Mouse (Mus musculus) MEL (cell line): ENCODE data around the gene Mrpl38. TPM values are rescaled to one million over a fixed set of nuclear protein-coding genes. Genes with fewer than 3 reads are reported as not detected.
A peak's percentile ranks its signal among the peaks of the same experiment; 100 is the strongest.

ENCODE experiments used
- DNase-seq: peaks from one replicate; pipeline ENCODE4 v3.0.0; 2011; ENCODE audit warnings: low read depth, low spot score
- H3K27ac ChIP-seq: 2 replicates; pipeline ENCODE4 v1.5.1; 2012; ENCODE audit warnings: low read depth, mild to moderate bottlenecking, control low read depth, low read length, moderate library complexity; ENCODE audit not compliant: control insufficient read depth
- H3K27me3 ChIP-seq, 2 experiments: fragments of 150-350 bp in 1 of 2; sonication (generic) in 1 of 2; 2 replicates each; pipeline ENCODE4 v1.6.1; 2012; ENCODE audit warnings: low read length in 2 of 2, mild to moderate bottlenecking in 2 of 2, improper control_type of control experiment in 1 of 2, moderate library complexity in 1 of 2; ENCODE audit not compliant: insufficient read depth in 2 of 2, control insufficient read depth in 1 of 2
- H3K36me3 ChIP-seq, 2 experiments: 2 replicates each; pipeline ENCODE4 v1.6.1; 2012 to 2014; ENCODE audit warnings: low read length in 2 of 2, improper control_type of control experiment in 1 of 2, inconsistent platforms in 1 of 2, mild to moderate bottlenecking in 1 of 2; ENCODE audit not compliant: insufficient read depth in 2 of 2, control insufficient read depth in 1 of 2
- H3K4me1 ChIP-seq, 2 experiments: fragments of 150-350 bp in 1 of 2; sonication (generic) in 1 of 2; 2 replicates each; pipeline ENCODE4 v1.6.1; 2012; ENCODE audit warnings: low read length in 2 of 2, improper control_type of control experiment in 1 of 2, mild to moderate bottlenecking in 1 of 2; ENCODE audit not compliant: insufficient read depth in 2 of 2, control insufficient read depth in 1 of 2
- H3K4me3 ChIP-seq, 2 experiments: fragments of 150-350 bp in 1 of 2; sonication (generic) in 1 of 2; 2 replicates each; pipeline ENCODE4 v1.5.1; 2012; ENCODE audit warnings: low read depth in 2 of 2, low read length in 2 of 2, mild to moderate bottlenecking in 2 of 2, moderate library complexity in 2 of 2, control low read depth in 1 of 2, improper control_type of control experiment in 1 of 2; ENCODE audit not compliant: control insufficient read depth in 1 of 2, insufficient read depth in 1 of 2
- H3K79me2 ChIP-seq: 2 replicates; pipeline ENCODE4 v1.6.1; 2012; ENCODE audit warnings: mild to moderate bottlenecking, low read length, moderate library complexity; ENCODE audit not compliant: control insufficient read depth, poor library complexity, insufficient read depth
- H3K9ac ChIP-seq: 2 replicates; pipeline ENCODE4 v1.6.1; 2012; ENCODE audit warnings: low read depth, mild to moderate bottlenecking, control low read depth, low read length, moderate library complexity; ENCODE audit not compliant: control insufficient read depth, poor library complexity, severe bottlenecking
- H3K9me3 ChIP-seq: fragments of 150-350 bp; sonication (generic); replicated peaks from 2 replicates; pipeline ENCODE4 v1.6.1; 2012; ENCODE audit warnings: mild to moderate bottlenecking, low read length, improper control_type of control experiment, moderate library complexity; ENCODE audit not compliant: insufficient read depth
- BHLHE40 ChIP-seq: IDR thresholded peaks from 2 replicates; pipeline ENCODE4 v1.6.1; 2012; ENCODE audit warnings: low read depth, mild to moderate bottlenecking, inconsistent platforms, low read length, improper control_type of control experiment, borderline replicate concordance
- CHD2 ChIP-seq: IDR thresholded peaks from 2 replicates; pipeline ENCODE4 v1.6.1; 2011; ENCODE audit warnings: low read length, improper control_type of control experiment
- CTCF ChIP-seq, 3 experiments: IDR thresholded peaks in 2 of 3; conservative IDR thresholded peaks in 1 of 3; 2 replicates each; pipeline ENCODE4 v1.5.1; 2011 to 2012; ENCODE audit warnings: low read length in 3 of 3, low read depth in 2 of 3, mild to moderate bottlenecking in 2 of 3, improper control_type of control experiment in 1 of 3, inconsistent platforms in 1 of 3, mixed read lengths in 1 of 3, moderate library complexity in 1 of 3; ENCODE audit not compliant: control insufficient read depth in 1 of 3, insufficient read depth in 1 of 3, poor library complexity in 1 of 3, severe bottlenecking in 1 of 3
- E2F4 ChIP-seq: IDR thresholded peaks from 2 replicates; pipeline ENCODE4 v1.6.1; 2011; ENCODE audit warnings: low read depth, low read length, improper control_type of control experiment, borderline replicate concordance
- ELF1 ChIP-seq: IDR thresholded peaks from 2 replicates; pipeline ENCODE4 v1.6.1; 2014; ENCODE audit warnings: low read depth, mild to moderate bottlenecking, inconsistent platforms, low read length, improper control_type of control experiment, moderate library complexity
- EP300 ChIP-seq, 2 experiments: IDR thresholded peaks; 2 replicates each; pipeline ENCODE4 v1.6.1; 2011; ENCODE audit warnings: improper control_type of control experiment in 2 of 2, low read length in 2 of 2, low read depth in 1 of 2, mild to moderate bottlenecking in 1 of 2
- ETS1 ChIP-seq: IDR thresholded peaks from 2 replicates; pipeline ENCODE4 v1.6.1; 2012; ENCODE audit warnings: low read depth, mild to moderate bottlenecking, inconsistent platforms, low read length, improper control_type of control experiment, moderate library complexity
- GABPA ChIP-seq: IDR thresholded peaks from 2 replicates; pipeline ENCODE4 v1.6.1; 2012; ENCODE audit warnings: low read depth, mild to moderate bottlenecking, inconsistent platforms, low read length, improper control_type of control experiment, moderate library complexity
- GATA1 ChIP-seq: IDR thresholded peaks from 2 replicates; pipeline ENCODE4 v1.6.1; 2011; ENCODE audit warnings: low read depth, low read length, improper control_type of control experiment
- HCFC1 ChIP-seq: IDR thresholded peaks from 2 replicates; pipeline ENCODE4 v1.6.1; 2012; ENCODE audit warnings: low read depth, mild to moderate bottlenecking, inconsistent platforms, low read length, improper control_type of control experiment, moderate library complexity
- MAFK ChIP-seq: IDR thresholded peaks from 2 replicates; pipeline ENCODE4 v1.6.1; 2011; ENCODE audit warnings: low read depth, mild to moderate bottlenecking, low read length, improper control_type of control experiment, borderline replicate concordance
- MAX ChIP-seq: IDR thresholded peaks from 2 replicates; pipeline ENCODE4 v1.6.1; 2011; ENCODE audit warnings: low read length, improper control_type of control experiment
- MAZ ChIP-seq: IDR thresholded peaks from 2 replicates; pipeline ENCODE4 v1.6.1; 2012; ENCODE audit warnings: low read depth, mild to moderate bottlenecking, inconsistent platforms, low read length, improper control_type of control experiment
- MEF2A ChIP-seq: IDR thresholded peaks from 2 replicates; pipeline ENCODE4 v1.6.1; 2014; ENCODE audit warnings: low read depth, mild to moderate bottlenecking, inconsistent platforms, low read length, improper control_type of control experiment; ENCODE audit not compliant: poor library complexity, insufficient replicate concordance, severe bottlenecking; ENCODE audit errors: extremely low read depth
- MXI1 ChIP-seq: IDR thresholded peaks from 2 replicates; pipeline ENCODE4 v1.6.1; 2011; ENCODE audit warnings: mild to moderate bottlenecking, low read depth, low read length, improper control_type of control experiment
- MYB ChIP-seq: IDR thresholded peaks from 2 replicates; pipeline ENCODE4 v1.6.1; 2011; ENCODE audit warnings: mild to moderate bottlenecking, low read depth, low read length, improper control_type of control experiment
- MYC ChIP-seq: IDR thresholded peaks from 2 replicates; pipeline ENCODE4 v1.6.1; 2011; ENCODE audit warnings: low read depth, mild to moderate bottlenecking, low read length, improper control_type of control experiment, moderate library complexity
- NELFE ChIP-seq: IDR thresholded peaks from 2 replicates; pipeline ENCODE4 v1.6.1; 2011; ENCODE audit warnings: low read depth, low read length, improper control_type of control experiment
- NRF1 ChIP-seq: IDR thresholded peaks from 2 replicates; pipeline ENCODE4 v1.6.1; 2014; ENCODE audit warnings: low read depth, mild to moderate bottlenecking, inconsistent platforms, low read length, improper control_type of control experiment, moderate library complexity; ENCODE audit not compliant: poor library complexity, insufficient read depth, severe bottlenecking
- POLR2A ChIP-seq, 2 experiments: IDR thresholded peaks; 2 replicates each; pipeline ENCODE4 v1.6.1; 2011 to 2012; ENCODE audit warnings: low read length in 2 of 2, mild to moderate bottlenecking in 2 of 2, control low read depth in 1 of 2, improper control_type of control experiment in 1 of 2, low read depth in 1 of 2, moderate library complexity in 1 of 2; ENCODE audit not compliant: control insufficient read depth in 1 of 2, insufficient read depth in 1 of 2, poor library complexity in 1 of 2
- POLR2AphosphoS2 ChIP-seq: IDR thresholded peaks from 2 replicates; pipeline ENCODE4 v1.6.1; 2011; ENCODE audit warnings: low read length, improper control_type of control experiment
- POLR2AphosphoS5 ChIP-seq: IDR thresholded peaks from 2 replicates; pipeline ENCODE4 v1.6.1; 2012; ENCODE audit warnings: low read depth, borderline replicate concordance, mild to moderate bottlenecking, inconsistent platforms, low read length, moderate library complexity, mixed read lengths
- RAD21 ChIP-seq: IDR thresholded peaks from 2 replicates; pipeline ENCODE4 v1.6.1; 2011; ENCODE audit warnings: mild to moderate bottlenecking, low read depth, low read length, improper control_type of control experiment
- RCOR1 ChIP-seq: IDR thresholded peaks from 2 replicates; pipeline ENCODE4 v1.6.1; 2012; ENCODE audit warnings: low read depth, mild to moderate bottlenecking, inconsistent platforms, low read length, improper control_type of control experiment
- SIN3A ChIP-seq: IDR thresholded peaks from 2 replicates; pipeline ENCODE4 v1.6.1; 2012; ENCODE audit warnings: low read length, improper control_type of control experiment, inconsistent platforms
- SMC3 ChIP-seq: IDR thresholded peaks from 2 replicates; pipeline ENCODE4 v1.6.1; 2011; ENCODE audit warnings: low read depth, low read length, improper control_type of control experiment
- TAL1 ChIP-seq: IDR thresholded peaks from 2 replicates; pipeline ENCODE4 v1.6.1; 2012; ENCODE audit warnings: mild to moderate bottlenecking, inconsistent platforms, low read length, moderate library complexity, mixed read lengths
- TBP ChIP-seq: IDR thresholded peaks from 2 replicates; pipeline ENCODE4 v1.8.0; 2011; ENCODE audit warnings: low read depth, low read length, improper control_type of control experiment
- TCF12 ChIP-seq: IDR thresholded peaks from 2 replicates; pipeline ENCODE4 v1.6.1; 2014; ENCODE audit warnings: low read depth, mild to moderate bottlenecking, inconsistent platforms, low read length, improper control_type of control experiment, moderate library complexity
- UBTF ChIP-seq: IDR thresholded peaks from 2 replicates; pipeline ENCODE4 v1.6.1; 2012; ENCODE audit warnings: low read depth, mild to moderate bottlenecking, inconsistent platforms, low read length, improper control_type of control experiment, moderate library complexity, borderline replicate concordance; ENCODE audit not compliant: insufficient read depth
- USF1 ChIP-seq: IDR thresholded peaks from 2 replicates; pipeline ENCODE4 v1.6.1; 2014; ENCODE audit warnings: low read depth, mild to moderate bottlenecking, inconsistent platforms, low read length, improper control_type of control experiment, moderate library complexity
- USF2 ChIP-seq, 2 experiments: IDR thresholded peaks; 2 replicates each; pipeline ENCODE4 v1.6.1; 2011 to 2012; ENCODE audit warnings: improper control_type of control experiment in 2 of 2, low read length in 2 of 2, borderline replicate concordance in 1 of 2, inconsistent platforms in 1 of 2, low read depth in 1 of 2, mild to moderate bottlenecking in 1 of 2; ENCODE audit not compliant: insufficient read depth in 1 of 2
- ZC3H11A ChIP-seq: IDR thresholded peaks from 2 replicates; pipeline ENCODE4 v1.6.1; 2012; ENCODE audit warnings: low read depth, mild to moderate bottlenecking, inconsistent platforms, low read length, improper control_type of control experiment
- ZKSCAN1 ChIP-seq: IDR thresholded peaks from 2 replicates; pipeline ENCODE4 v1.6.1; 2012; ENCODE audit warnings: low read depth, mild to moderate bottlenecking, inconsistent platforms, low read length, improper control_type of control experiment, moderate library complexity
- ZNF384 ChIP-seq: IDR thresholded peaks from 2 replicates; pipeline ENCODE4 v1.6.1; 2012; ENCODE audit warnings: low read depth, mild to moderate bottlenecking, inconsistent platforms, low read length, improper control_type of control experiment
- polyA plus RNA-seq, 2 experiments: library from polyadenylated mRNA; stranded (reverse) in 1 of 2; unstranded in 1 of 2; fragments of >175 nt in 1 of 2; fragments of >200 nt in 1 of 2; gene quantifications; 2 replicates each; pipeline versions ENCODE4 v1.2.1 to v1.2.4; 2012; ENCODE audit warnings: low replicate concordance in 2 of 2, low read depth in 1 of 2; ENCODE audit not compliant: insufficient read length in 2 of 2, insufficient read depth in 1 of 2, missing spikeins in 1 of 2
- total RNA-seq: library from RNA; depleted of rRNA; stranded (reverse); fragments of 300-350 nt; gene quantifications from 2 replicates; pipeline ENCODE4 v1.2.3, GENCODE M21; 2012; rRNA removed

The Mrpl38 gene
- total RNA-seq, result 105 and 113 TPM in 2 replicates
- polyA plus RNA-seq, result 100 to 1,000 TPM in 1 of 2 experiments, not detected in 1; 157 TPM

DNA sequence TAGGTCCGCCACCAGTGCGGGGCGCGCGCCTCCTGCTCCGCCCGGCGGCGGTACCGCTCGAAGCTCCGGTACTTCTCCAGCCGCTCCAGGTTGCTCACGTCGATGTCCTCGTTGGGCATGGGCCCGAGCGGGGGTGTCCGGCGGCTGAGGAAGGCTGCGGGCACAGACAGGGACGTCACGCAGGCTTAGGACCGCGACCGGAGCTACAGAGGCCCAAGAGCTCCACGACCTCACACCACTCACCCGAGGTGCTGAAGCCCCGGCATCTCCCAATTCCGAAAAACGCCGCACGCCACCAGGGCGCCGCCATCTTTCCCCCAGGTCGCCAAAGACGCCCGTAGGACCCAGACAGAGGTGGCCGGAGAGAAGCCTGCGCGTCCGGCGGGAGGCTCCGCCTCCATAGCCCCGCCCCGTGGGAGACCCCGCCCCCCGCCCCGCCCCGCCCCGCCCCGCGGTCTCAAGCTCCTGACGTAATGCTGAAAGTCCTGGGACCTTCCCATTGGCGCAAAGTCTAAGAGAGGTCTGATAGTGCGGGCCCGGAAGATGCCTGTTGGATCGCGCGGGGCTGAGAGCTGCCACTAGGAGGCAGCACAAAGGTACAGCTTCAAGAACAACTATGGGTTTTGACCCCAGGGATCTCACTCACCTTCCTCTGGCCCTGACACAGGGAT lies at the start of gene Mrpl38:
Gene Mrpl38, minus strand, starts transcription at position 401 of the 671 bp plus-strand sequence.
- peak within 1 kb of the TSS; percentile 56 for H3K27ac ChIP-seq
- H3K36me3 ChIP-seq, result peaks cover 0 to 17% of the 10 kb centered on the region in 2 experiments; a peak in 2 of 4 replicates
- peaks cover 6 to 32% of the 10 kb centered on the region in 2 experiments; a peak in 3 of 4 replicates for H3K4me1 ChIP-seq
- TF ChIP-seq POLR2AphosphoS5 (no peak), POLR2A (IDR thresholded peaks at IDR 0.05; ENCODE audit: control insufficient read depth in 1 of 2, insufficient read depth in 1 of 2, low read depth in 1 of 2, low read length in 2 of 2, poor library complexity in 1 of 2) (peak; percentile 83 to 88), MYC (peak; percentile 69), TCF12 (peak; percentile 76), MYB (no peak), USF2 (IDR thresholded peaks at IDR 0.05; ENCODE audit: borderline replicate concordance in 1 of 2, insufficient read depth in 1 of 2, low read depth in 1 of 2, low read length in 2 of 2) (no peak), EP300 (IDR thresholded peaks at IDR 0.05; ENCODE audit: low read depth in 1 of 2, low read length in 2 of 2) (no peak), GABPA (no peak), POLR2AphosphoS2 (peak; percentile 76), UBTF (no peak), MAZ (peak; percentile 54; the same call in 1 of the 2 replicates), RCOR1 (no peak; the same call in 1 of the 2 replicates), ZKSCAN1 (no peak), ZC3H11A (peak; percentile 63), ELF1 (peak; percentile 86), SMC3 (peak; percentile 90), MXI1 (peak; percentile 100), GATA1 (peak; percentile 29; the same call in 1 of the 2 replicates), MAFK (no peak; the same call in 1 of the 2 replicates), MEF2A (no peak), NELFE (peak; percentile 88), ZNF384 (no peak), E2F4 (0 out of 2 replicates have a peak, but pooled peaks have one; percentile 68), TAL1 (no peak), TBP (peak; percentile 74), BHLHE40 (no peak), CTCF (IDR thresholded peaks at IDR 0.05 in 2 of 3, conservative IDR thresholded peaks at IDR 0.05 in 1 of 3; ENCODE audit: control insufficient read depth in 1 of 3, insufficient read depth in 1 of 3, low read depth in 2 of 3, low read length in 3 of 3, poor library complexity in 1 of 3, severe bottlenecking in 1 of 3) (peak; percentile 85 to 96 (median 95)), ETS1 (peak; percentile 76; the same call in 1 of the 2 replicates), NRF1 (no peak), CHD2 (no peak), HCFC1 (peak; percentile 87), USF1 (no peak), MAX (peak; percentile 84), SIN3A (peak; percentile 97), RAD21 (peak; percentile 69)

More for the DNA sequence above, at the start of gene Mrpl38:
- H3K79me2 ChIP-seq, result peaks cover 19% of the 10 kb centered on the region
- peak within 1 kb of the TSS; percentile 89 for H3K9ac ChIP-seq
- H3K4me3 ChIP-seq, result peak within 1 kb of the TSS; percentile 88 to 89
- H3K27me3 ChIP-seq, result no peaks in the 10 kb centered on the region
- no peaks in the 10 kb centered on the region for H3K9me3 ChIP-seq
- DNase-seq, result peak; percentile 99
